ENCODE assay signal across 8 mouse cellular contexts in genomic region chr5:21056595-21056994, GRCm38 (mm10). TPM values are rescaled to one million over a fixed set of nuclear protein-coding genes. Genes with fewer than 3 reads are reported as not detected.
DNase-seq lines count a peak whose midpoint lies in the region; ATAC-seq lines count a peak whose summit lies in the region.

No protein-coding gene starts in this region.

- no peaks in the 10 kb centered on the region for H3K36me3 ChIP-seq in kidney, embryonic 14.5 days (ENCODE audit: control insufficient read depth, insufficient read depth, low read length)
- no peaks in the 10 kb centered on the region for H3K36me3 ChIP-seq in hindbrain, embryonic 12.5 days
- H3K36me3 ChIP-seq in midbrain, embryonic 12.5 days: no peaks in the 10 kb centered on the region

- H3K4me1 ChIP-seq in kidney, embryonic 14.5 days (ENCODE audit: control insufficient read depth, insufficient read depth, low read length): peaks cover 8% of the 10 kb centered on the region; the same call in 1 of the 2 replicates
- peaks cover 11% of the 10 kb centered on the region for H3K4me1 ChIP-seq in hindbrain, embryonic 12.5 days
- H3K4me1 ChIP-seq in midbrain, embryonic 12.5 days: peaks cover 16% of the 10 kb centered on the region

- no peaks in the 10 kb centered on the region for H3K27me3 ChIP-seq in kidney, embryonic 14.5 days (ENCODE audit: control insufficient read depth, insufficient read depth, low read length)
- no peaks in the 10 kb centered on the region for H3K27me3 ChIP-seq in hindbrain, embryonic 12.5 days
- H3K27me3 ChIP-seq in midbrain, embryonic 12.5 days: no peaks in the 10 kb centered on the region

- WGBS in kidney, embryonic 14.5 days: 8% methylated on average over 8 of the region's 8 CpGs
- 12% methylated on average over 8 of the region's 8 CpGs for WGBS in hindbrain, embryonic 12.5 days
- 14% methylated on average over 8 of the region's 8 CpGs for WGBS in midbrain, embryonic 12.5 days

- H3K27ac ChIP-seq in kidney, embryonic 14.5 days (ENCODE audit: low read depth, low read length): peak overlapping the region; percentile 99
- peak overlapping the region; percentile 100 for H3K27ac ChIP-seq in hindbrain, embryonic 12.5 days
- peak overlapping the region; percentile 100 for H3K27ac ChIP-seq in midbrain, embryonic 12.5 days (replicated peaks)

- no peaks in the 10 kb centered on the region for H3K9me3 ChIP-seq in kidney, embryonic 14.5 days (ENCODE audit: control insufficient read depth, low read length)
- no peaks in the 10 kb centered on the region for H3K9me3 ChIP-seq in hindbrain, embryonic 12.5 days (replicated peaks)
- H3K9me3 ChIP-seq in midbrain, embryonic 12.5 days: no peaks in the 10 kb centered on the region

- peak overlapping the region; percentile 56 for H3K4me2 ChIP-seq in kidney, embryonic 14.5 days (replicated peaks; ENCODE audit: low read depth, low read length)
- H3K4me2 ChIP-seq in hindbrain, embryonic 12.5 days (replicated peaks): peak overlapping the region; percentile 54
- peak overlapping the region; percentile 61 for H3K4me2 ChIP-seq in midbrain, embryonic 12.5 days (replicated peaks)

- no peak for ATAC-seq in kidney, embryonic 14.5 days (ENCODE audit: low FRiP score, low TSS enrichment)
- ATAC-seq in hindbrain, embryonic 12.5 days (ENCODE audit: low FRiP score): no peak
- no peak for ATAC-seq in midbrain, embryonic 12.5 days (ENCODE audit: low FRiP score, low read depth)

- H3K4me3 ChIP-seq in kidney, embryonic 14.5 days (ENCODE audit: low read length): peak overlapping the region; percentile 96
- H3K4me3 ChIP-seq in hindbrain, embryonic 12.5 days: peak overlapping the region; percentile 98
- H3K4me3 ChIP-seq in midbrain, embryonic 12.5 days: peak overlapping the region; percentile 99

- intact Hi-C loops in left cerebral cortex, postnatal 14 days (cut with DNase I): loop anchor here (5.0 to 10.0 kb wide), 3 partner anchors 34 to 198 kb away; no protein-coding TSS in a partner anchor

- peak overlapping the region; percentile 97 for H3K9ac ChIP-seq in kidney, embryonic 14.5 days (ENCODE audit: low read depth, low read length)
- peak overlapping the region; percentile 46 for H3K9ac ChIP-seq in hindbrain, embryonic 12.5 days
- H3K9ac ChIP-seq in midbrain, embryonic 12.5 days (replicated peaks): peak overlapping the region; percentile 63

- DNase-seq in kidney, postnatal 10 days: no peak
- DNase-seq in adipocyte (ENCODE audit: low spot score): peak; percentile 77
- no peak for DNase-seq in thymus, postnatal 0 days (ENCODE audit: low spot score)
- DNase-seq in thymus, postnatal 36 days: no peak
- DNase-seq in left cerebral cortex, postnatal 14 days (ENCODE audit: low spot score in 2 of 2): no peak

RNA-seq across cellular contexts. Expression of gene Ptpn12, which starts 0.9 kb away (rescaled TPM):
- 30.8 and 36.9 TPM in 2 replicates for polyA plus RNA-seq in kidney, embryonic 14.5 days (2014; fragmentation: Nextera tagmentation; extraction: Ambion mirVana)
- 25.5 and 30.1 TPM in 2 replicates for polyA plus RNA-seq in hindbrain, embryonic 12.5 days (2016; fragmentation: Nextera tagmentation; extraction: Ambion mirVana)
- 30.9 and 31.3 TPM in 2 replicates for polyA plus RNA-seq in midbrain, embryonic 12.5 days (2016; fragmentation: Nextera tagmentation; extraction: Ambion mirVana)
- polyA plus RNA-seq in thymus, postnatal 0 days (2015; fragmentation: Nextera tagmentation; extraction: Ambion mirVana): 21.2 and 21.6 TPM in 2 replicates
- 10 to 100 TPM; 33.5 to 35.2 TPM for total RNA-seq in left cerebral cortex, postnatal 14 days (2021)

Comparison
In these comparisons a context has a peak if more than half of its experiments do, and no peak if none do; other contexts are left out.
1. H3K9ac ChIP-seq: peak in every context shown above with its lines; median percentile 97 in kidney, embryonic 14.5 days; 63 in midbrain, embryonic 12.5 days; 46 in hindbrain, embryonic 12.5 days.